Mouse (Mus musculus): ENCODE results near the gene Cit. TPM values are rescaled to one million over a fixed set of nuclear protein-coding genes. Genes with fewer than 3 reads are reported as not detected.
A peak's percentile ranks its signal among the peaks of the same experiment; 100 is the strongest.

Cit gene
- polyA plus RNA-seq, 1 experiment from 2014 or later: 5.4 TPM

GRCm38 (mm10) chr5:115958814-115959213 is 113.7 kb downstream of the Cit start:
- H3K36me3 ChIP-seq (ENCODE audit: control insufficient read depth, insufficient read depth, low read length): peaks cover 3% of the 10 kb centered on the region; the same call in 1 of the 2 replicates
- no peaks in the 10 kb centered on the region for H3K4me1 ChIP-seq (replicated peaks; ENCODE audit: control insufficient read depth, insufficient read depth)
- 79% methylated on average over 10 of the region's 11 CpGs for WGBS
- ATAC-seq (ENCODE audit: low FRiP score, low TSS enrichment) (0 out of 2 replicates have a peak, but pooled peaks have one; percentile 13), DNase-seq (ENCODE audit: low spot score) (no peak)
- no peak overlapping the region for H3K27ac ChIP-seq (replicated peaks)
- TF ChIP-seq EP300 (optimal IDR thresholded peaks at IDR 0.05): no peak
- TF ChIP-seq CTCF (IDR thresholded peaks at IDR 0.05; ENCODE audit: low read depth): no peak
- H3K9ac ChIP-seq (ENCODE audit: low read length): no peak overlapping the region
- H3K4me3 ChIP-seq (ENCODE audit: low read depth, low read length): no peak overlapping the region
- H3K9me3 ChIP-seq (ENCODE audit: control insufficient read depth, low read length): no peaks in the 10 kb centered on the region
- H3K27me3 ChIP-seq (ENCODE audit: control insufficient read depth, insufficient read depth, low read length): no peaks in the 10 kb centered on the region
- H3K4me2 ChIP-seq (replicated peaks; ENCODE audit: low read depth): no peak overlapping the region

- H3K36me3 ChIP-seq (ENCODE audit: control insufficient read depth, insufficient read depth, low read length): no peaks in the 10 kb centered on the region; the same call in 1 of the 2 replicates
- DNase-seq (ENCODE audit: low spot score) (no peak), ATAC-seq (ENCODE audit: low FRiP score, low TSS enrichment) (no peak)
- H3K4me2 ChIP-seq (replicated peaks; ENCODE audit: low read depth): no peak overlapping the region
- H3K9ac ChIP-seq (ENCODE audit: low read length): no peak overlapping the region
- TF ChIP-seq CTCF (IDR thresholded peaks at IDR 0.05; ENCODE audit: low read depth) (no peak), EP300 (optimal IDR thresholded peaks at IDR 0.05) (no peak)
- H3K4me1 ChIP-seq (replicated peaks; ENCODE audit: control insufficient read depth, insufficient read depth): no peaks in the 10 kb centered on the region
- no peaks in the 10 kb centered on the region for H3K27me3 ChIP-seq (ENCODE audit: control insufficient read depth, insufficient read depth, low read length)
- no peak overlapping the region for H3K4me3 ChIP-seq (ENCODE audit: low read depth, low read length)
- H3K9me3 ChIP-seq (ENCODE audit: control insufficient read depth, low read length): no peaks in the 10 kb centered on the region
- 93% methylated on average over 9 of the region's 9 CpGs for WGBS
- no peak overlapping the region for H3K27ac ChIP-seq (replicated peaks)
Measured at GRCm38 (mm10) chr5:115961809-115962208, 116.7 kb downstream of the Cit start.

- peak; percentile 84 for DNase-seq (ENCODE audit: low spot score)
- Histone ChIP-seq H3K9ac (ENCODE audit: low read length) (peak overlapping the region; percentile 31; the same call in 1 of the 2 replicates), H3K9me3 (ENCODE audit: control insufficient read depth, low read length) (no peaks in the 10 kb centered on the region), H3K4me1 (replicated peaks; ENCODE audit: control insufficient read depth, insufficient read depth) (no peaks in the 10 kb centered on the region; the same call in none of the 2 replicates), H3K4me3 (ENCODE audit: low read depth, low read length) (no peak overlapping the region), H3K36me3 (ENCODE audit: control insufficient read depth, insufficient read depth, low read length) (no peaks in the 10 kb centered on the region), H3K27me3 (ENCODE audit: control insufficient read depth, insufficient read depth, low read length) (no peaks in the 10 kb centered on the region), H3K4me2 (replicated peaks; ENCODE audit: low read depth) (no peak overlapping the region), H3K27ac (replicated peaks) (peak overlapping the region; percentile 90)
- TF ChIP-seq CTCF (IDR thresholded peaks at IDR 0.05; ENCODE audit: low read depth) (no peak), EP300 (optimal IDR thresholded peaks at IDR 0.05) (no peak)
- 40% methylated on average over 15 of the region's 15 CpGs for WGBS
- peak; percentile 96 for ATAC-seq (ENCODE audit: low FRiP score, low TSS enrichment)
Measured at GRCm38 (mm10) chr5:115971236-115971635, 126.2 kb downstream of the Cit start.

- Histone ChIP-seq H3K27ac (replicated peaks) (no peak overlapping the region), H3K27me3 (ENCODE audit: control insufficient read depth, insufficient read depth, low read length) (no peaks in the 10 kb centered on the region)
- TF ChIP-seq CTCF (IDR thresholded peaks at IDR 0.05; ENCODE audit: low read depth) (peak; percentile 45), EP300 (optimal IDR thresholded peaks at IDR 0.05) (no peak)
Measured at GRCm38 (mm10) chr5:115975672-115976071, 130.6 kb downstream of the Cit start.

GRCm38 (mm10) chr5:115976446-115976845 is 131.4 kb downstream of the Cit start:
- DNase-seq (ENCODE audit: low spot score): no peak
- 74% methylated on average over 5 of the region's 5 CpGs for WGBS
- no peaks in the 10 kb centered on the region for H3K36me3 ChIP-seq (ENCODE audit: control insufficient read depth, insufficient read depth, low read length)
- H3K4me1 ChIP-seq (replicated peaks; ENCODE audit: control insufficient read depth, insufficient read depth): peaks cover 3% of the 10 kb centered on the region; the same call in 1 of the 2 replicates
- H3K27me3 ChIP-seq (ENCODE audit: control insufficient read depth, insufficient read depth, low read length): no peaks in the 10 kb centered on the region
- H3K4me3 ChIP-seq (ENCODE audit: low read depth, low read length): no peak overlapping the region
- no peak overlapping the region for H3K27ac ChIP-seq (replicated peaks)
- no peak for ATAC-seq (ENCODE audit: low FRiP score, low TSS enrichment)
- TF ChIP-seq EP300 (optimal IDR thresholded peaks at IDR 0.05): no peak
- TF ChIP-seq CTCF (IDR thresholded peaks at IDR 0.05; ENCODE audit: low read depth): no peak
- H3K4me2 ChIP-seq (replicated peaks; ENCODE audit: low read depth): no peak overlapping the region
- no peaks in the 10 kb centered on the region for H3K9me3 ChIP-seq (ENCODE audit: control insufficient read depth, low read length)
- H3K9ac ChIP-seq (ENCODE audit: low read length): no peak overlapping the region

More at GRCm38 (mm10) chr5:115975672-115976071, 130.6 kb downstream of the Cit start:
- ATAC-seq (ENCODE audit: low FRiP score, low TSS enrichment): no peak
- 68% methylated on average over 10 of the region's 10 CpGs for WGBS
- Histone ChIP-seq H3K4me2 (replicated peaks; ENCODE audit: low read depth) (no peak overlapping the region), H3K4me1 (replicated peaks; ENCODE audit: control insufficient read depth, insufficient read depth) (peaks cover 3% of the 10 kb centered on the region), H3K9ac (ENCODE audit: low read length) (no peak overlapping the region), H3K36me3 (ENCODE audit: control insufficient read depth, insufficient read depth, low read length) (no peaks in the 10 kb centered on the region), H3K4me3 (ENCODE audit: low read depth, low read length) (no peak overlapping the region), H3K9me3 (ENCODE audit: control insufficient read depth, low read length) (no peaks in the 10 kb centered on the region)
- DNase-seq (ENCODE audit: low spot score): no peak

GRCm38 (mm10) chr5:115977266-115977665 is 132.2 kb downstream of the Cit start:
- H3K4me1 ChIP-seq (replicated peaks; ENCODE audit: control insufficient read depth, insufficient read depth): 0 out of 2 replicates have a peak, but pooled peaks cover 3% of the 10 kb centered on the region
- no peaks in the 10 kb centered on the region for H3K9me3 ChIP-seq (ENCODE audit: control insufficient read depth, low read length)
- peak overlapping the region; percentile 70 for H3K27ac ChIP-seq (replicated peaks)
- H3K36me3 ChIP-seq (ENCODE audit: control insufficient read depth, insufficient read depth, low read length): peaks cover 3% of the 10 kb centered on the region; the same call in 1 of the 2 replicates
- WGBS: 34% methylated on average over 10 of the region's 10 CpGs
- no peaks in the 10 kb centered on the region for H3K27me3 ChIP-seq (ENCODE audit: control insufficient read depth, insufficient read depth, low read length)
- DNase-seq (ENCODE audit: low spot score) (no peak), ATAC-seq (ENCODE audit: low FRiP score, low TSS enrichment) (peak; percentile 29; the same call in 1 of the 2 replicates)
- TF ChIP-seq CTCF (IDR thresholded peaks at IDR 0.05; ENCODE audit: low read depth): no peak
- H3K9ac ChIP-seq (ENCODE audit: low read length): no peak overlapping the region
- H3K4me2 ChIP-seq (replicated peaks; ENCODE audit: low read depth): peak overlapping the region; percentile 23
- H3K4me3 ChIP-seq (ENCODE audit: low read depth, low read length): no peak overlapping the region
